Mouse (Mus musculus) ES-CJ7 (cell line): ENCODE measurements around the gene Kif16b.

ENCODE experiments used
- DNase-seq: peaks from one replicate; pipeline ENCODE4 v3.0.0; 2011; ENCODE audit warnings: low read depth, low spot score

Kif16b gene

GRCm38 (mm10) chr2:142900862-142901805 is at the start of gene Kif16b:
Kif16b (minus strand) TSS chr2:142901531.
- DNase-seq: peak; percentile 94

- DNase-seq: no peak
Observed at GRCm38 (mm10) chr2:142940899-142941642, 39.7 kb upstream of the Kif16b start.

- DNase-seq: no peak
Observed at GRCm38 (mm10) chr2:142930445-142930844, 29.1 kb upstream of the Kif16b start.

- DNase-seq: no peak
Observed at GRCm38 (mm10) chr2:142929226-142930112, 28.1 kb upstream of the Kif16b start.

- no peak for DNase-seq
Observed at GRCm38 (mm10) chr2:142910808-142911388, 9.6 kb upstream of the Kif16b start.

- no peak for DNase-seq
Observed at GRCm38 (mm10) chr2:142909213-142909612, 7.9 kb upstream of the Kif16b start.

- DNase-seq: no peak
Observed at GRCm38 (mm10) chr2:142907056-142907455, 5.7 kb upstream of the Kif16b start.

- peak; percentile 95 for DNase-seq
Observed at GRCm38 (mm10) chr2:142902905-142903895, 1.9 kb upstream of the Kif16b start.

GRCm38 (mm10) chr2:142900120-142900861 is 1.0 kb downstream of the Kif16b start:
- DNase-seq: no peak

- DNase-seq: no peak
Observed at GRCm38 (mm10) chr2:142893780-142894179, 7.6 kb downstream of the Kif16b start.

GRCm38 (mm10) chr2:142891283-142891682 is 10.0 kb downstream of the Kif16b start:
- DNase-seq: no peak

GRCm38 (mm10) chr2:142884456-142884855 is 16.9 kb downstream of the Kif16b start:
- no peak for DNase-seq

GRCm38 (mm10) chr2:142883625-142883994 is 17.7 kb downstream of the Kif16b start:
- DNase-seq: no peak

GRCm38 (mm10) chr2:142882871-142883624 is 18.3 kb downstream of the Kif16b start:
- no peak for DNase-seq

GRCm38 (mm10) chr2:142882466-142882865 is 18.9 kb downstream of the Kif16b start:
- DNase-seq: no peak

GRCm38 (mm10) chr2:142881177-142881576 is 20.2 kb downstream of the Kif16b start:
- no peak for DNase-seq

- DNase-seq: no peak
Observed at GRCm38 (mm10) chr2:142879257-142879818, 22.0 kb downstream of the Kif16b start.

GRCm38 (mm10) chr2:142876636-142877035 is 24.7 kb downstream of the Kif16b start:
- no peak for DNase-seq
